Mouse (Mus musculus): ENCODE data around the gene Cfap97d1. TPM values are rescaled to one million over a fixed set of nuclear protein-coding genes. Genes with fewer than 3 reads are reported as not detected.

The Cfap97d1 gene
- polyA plus RNA-seq, 1 experiment from 2014 or later: not detected

- Histone ChIP-seq H3K4me3 (ENCODE audit: low read depth, low read length) (peak within 1 kb of the TSS; percentile 64), H3K27ac (ENCODE audit: low read depth) (peak within 1 kb of the TSS; percentile 62), H3K9me3 (ENCODE audit: control insufficient read depth, low read length) (no peaks in the 10 kb centered on the region), H3K27me3 (replicated peaks; ENCODE audit: control insufficient read depth, insufficient read depth, low read length) (no peaks in the 10 kb centered on the region), H3K36me3 (ENCODE audit: control insufficient read depth, insufficient read depth, low read length) (no peaks in the 10 kb centered on the region; the same call in 1 of the 2 replicates), H3K4me2 (ENCODE audit: low read length) (peak within 1 kb of the TSS; percentile 81), H3K9ac (ENCODE audit: low read length) (no peak within 1 kb of the TSS), H3K4me1 (replicated peaks; ENCODE audit: control insufficient read depth, insufficient read depth, low read length) (peaks cover 17% of the 10 kb centered on the region)
- DNase-seq (ENCODE audit: low spot score) (no peak), ATAC-seq (replicated peaks; ENCODE audit: low FRiP score, low TSS enrichment, low read depth) (no peak)
- WGBS: 82% methylated on average over 6 of the region's 6 CpGs
Measured at GRCm38 (mm10) chr11:102028087-102028816, 44.2 kb downstream of the Cfap97d1 start, which contains the start of gene Mpp3. TSS of gene Mpp3 (minus strand) at chr11:102028461.

- no peaks in the 10 kb centered on the region for H3K9me3 ChIP-seq (ENCODE audit: control insufficient read depth, low read length)
- H3K27me3 ChIP-seq (replicated peaks; ENCODE audit: control insufficient read depth, insufficient read depth, low read length): no peaks in the 10 kb centered on the region
- H3K27ac ChIP-seq (ENCODE audit: low read depth): no peak overlapping the region
- H3K4me3 ChIP-seq (ENCODE audit: low read depth, low read length): no peak overlapping the region
- no peaks in the 10 kb centered on the region for H3K36me3 ChIP-seq (ENCODE audit: control insufficient read depth, insufficient read depth, low read length)
- WGBS: 76% methylated on average over 4 of the region's 4 CpGs
- no peak overlapping the region for H3K4me2 ChIP-seq (ENCODE audit: low read length)
- H3K4me1 ChIP-seq (replicated peaks; ENCODE audit: control insufficient read depth, insufficient read depth, low read length): peaks cover 17% of the 10 kb centered on the region
- no peak for DNase-seq (ENCODE audit: low spot score)
- ATAC-seq (replicated peaks; ENCODE audit: low FRiP score, low TSS enrichment, low read depth): no peak
- H3K9ac ChIP-seq (ENCODE audit: low read length): no peak overlapping the region
Measured at GRCm38 (mm10) chr11:102029304-102029703, 45.2 kb downstream of the Cfap97d1 start.

- H3K27ac ChIP-seq (ENCODE audit: low read depth): no peak overlapping the region
- 31% methylated on average over 7 of the region's 7 CpGs for WGBS
- ATAC-seq (replicated peaks; ENCODE audit: low FRiP score, low TSS enrichment, low read depth): no peak
- no peak overlapping the region for H3K4me3 ChIP-seq (ENCODE audit: low read depth, low read length)
- no peaks in the 10 kb centered on the region for H3K27me3 ChIP-seq (replicated peaks; ENCODE audit: control insufficient read depth, insufficient read depth, low read length)
- DNase-seq (ENCODE audit: low spot score): no peak
- no peak overlapping the region for H3K4me2 ChIP-seq (ENCODE audit: low read length)
- peaks cover 17% of the 10 kb centered on the region for H3K4me1 ChIP-seq (replicated peaks; ENCODE audit: control insufficient read depth, insufficient read depth, low read length)
- no peaks in the 10 kb centered on the region for H3K9me3 ChIP-seq (ENCODE audit: control insufficient read depth, low read length)
- H3K9ac ChIP-seq (ENCODE audit: low read length): no peak overlapping the region
- no peaks in the 10 kb centered on the region for H3K36me3 ChIP-seq (ENCODE audit: control insufficient read depth, insufficient read depth, low read length)
Measured at GRCm38 (mm10) chr11:102029966-102030365, 45.9 kb downstream of the Cfap97d1 start.

GRCm38 (mm10) chr11:102031149-102031548 lies 47.1 kb downstream of the Cfap97d1 start:
- Histone ChIP-seq H3K27me3 (replicated peaks; ENCODE audit: control insufficient read depth, insufficient read depth, low read length) (no peaks in the 10 kb centered on the region), H3K4me1 (replicated peaks; ENCODE audit: control insufficient read depth, insufficient read depth, low read length) (peaks cover 8% of the 10 kb centered on the region), H3K27ac (ENCODE audit: low read depth) (no peak overlapping the region), H3K4me2 (ENCODE audit: low read length) (no peak overlapping the region), H3K9ac (ENCODE audit: low read length) (no peak overlapping the region), H3K9me3 (ENCODE audit: control insufficient read depth, low read length) (no peaks in the 10 kb centered on the region), H3K4me3 (ENCODE audit: low read depth, low read length) (no peak overlapping the region), H3K36me3 (ENCODE audit: control insufficient read depth, insufficient read depth, low read length) (no peaks in the 10 kb centered on the region)
- 83% methylated on average over 7 of the region's 7 CpGs for WGBS
- ATAC-seq (replicated peaks; ENCODE audit: low FRiP score, low TSS enrichment, low read depth) (no peak), DNase-seq (ENCODE audit: low spot score) (no peak)

GRCm38 (mm10) chr11:102033055-102033591 lies 49.0 kb downstream of the Cfap97d1 start:
- no peak overlapping the region for H3K4me3 ChIP-seq (ENCODE audit: low read depth, low read length)
- H3K27ac ChIP-seq (ENCODE audit: low read depth): no peak overlapping the region
- no peaks in the 10 kb centered on the region for H3K27me3 ChIP-seq (replicated peaks; ENCODE audit: control insufficient read depth, insufficient read depth, low read length)
- H3K9ac ChIP-seq (ENCODE audit: low read length): no peak overlapping the region
- no peak overlapping the region for H3K4me2 ChIP-seq (ENCODE audit: low read length)
- no peaks in the 10 kb centered on the region for H3K36me3 ChIP-seq (ENCODE audit: control insufficient read depth, insufficient read depth, low read length)
- DNase-seq (ENCODE audit: low spot score): no peak
- H3K4me1 ChIP-seq (replicated peaks; ENCODE audit: control insufficient read depth, insufficient read depth, low read length): no peaks in the 10 kb centered on the region
- H3K9me3 ChIP-seq (ENCODE audit: control insufficient read depth, low read length): no peaks in the 10 kb centered on the region
- WGBS: 86% methylated on average over 12 of the region's 12 CpGs
- no peak for ATAC-seq (replicated peaks; ENCODE audit: low FRiP score, low TSS enrichment, low read depth)

GRCm38 (mm10) chr11:102034887-102035286 lies 50.8 kb downstream of the Cfap97d1 start:
- no peak overlapping the region for H3K9ac ChIP-seq (ENCODE audit: low read length)
- no peak overlapping the region for H3K27ac ChIP-seq (ENCODE audit: low read depth)
- 80% methylated on average over 8 of the region's 8 CpGs for WGBS
- ATAC-seq (replicated peaks; ENCODE audit: low FRiP score, low TSS enrichment, low read depth): no peak
- no peak for DNase-seq (ENCODE audit: low spot score)
- H3K4me3 ChIP-seq (ENCODE audit: low read depth, low read length): no peak overlapping the region
- no peak overlapping the region for H3K4me2 ChIP-seq (ENCODE audit: low read length)
- no peaks in the 10 kb centered on the region for H3K36me3 ChIP-seq (ENCODE audit: control insufficient read depth, insufficient read depth, low read length)
- H3K27me3 ChIP-seq (replicated peaks; ENCODE audit: control insufficient read depth, insufficient read depth, low read length): no peaks in the 10 kb centered on the region
- no peaks in the 10 kb centered on the region; the same call in 1 of the 2 replicates for H3K4me1 ChIP-seq (replicated peaks; ENCODE audit: control insufficient read depth, insufficient read depth, low read length)
- no peaks in the 10 kb centered on the region for H3K9me3 ChIP-seq (ENCODE audit: control insufficient read depth, low read length)

GRCm38 (mm10) chr11:102035456-102035960 lies 51.4 kb downstream of the Cfap97d1 start:
- WGBS: 65% methylated on average over 5 of the region's 5 CpGs

GRCm38 (mm10) chr11:102036336-102036735 lies 52.3 kb downstream of the Cfap97d1 start:
- no peak overlapping the region for H3K4me2 ChIP-seq (ENCODE audit: low read length)
- ATAC-seq (replicated peaks; ENCODE audit: low FRiP score, low TSS enrichment, low read depth) (no peak), DNase-seq (ENCODE audit: low spot score) (no peak)
- H3K4me3 ChIP-seq (ENCODE audit: low read depth, low read length): no peak overlapping the region
- no peaks in the 10 kb centered on the region for H3K27me3 ChIP-seq (replicated peaks; ENCODE audit: control insufficient read depth, insufficient read depth, low read length)
- H3K4me1 ChIP-seq (replicated peaks; ENCODE audit: control insufficient read depth, insufficient read depth, low read length): no peaks in the 10 kb centered on the region; the same call in 1 of the 2 replicates
- H3K9me3 ChIP-seq (ENCODE audit: control insufficient read depth, low read length): no peaks in the 10 kb centered on the region
- 78% methylated on average over 7 of the region's 7 CpGs for WGBS
- H3K9ac ChIP-seq (ENCODE audit: low read length): no peak overlapping the region
- no peaks in the 10 kb centered on the region for H3K36me3 ChIP-seq (ENCODE audit: control insufficient read depth, insufficient read depth, low read length)
- no peak overlapping the region for H3K27ac ChIP-seq (ENCODE audit: low read depth)

More at GRCm38 (mm10) chr11:102035456-102035960, 51.4 kb downstream of the Cfap97d1 start:
- Histone ChIP-seq H3K4me3 (ENCODE audit: low read depth, low read length) (no peak overlapping the region), H3K27me3 (replicated peaks; ENCODE audit: control insufficient read depth, insufficient read depth, low read length) (no peaks in the 10 kb centered on the region), H3K4me1 (replicated peaks; ENCODE audit: control insufficient read depth, insufficient read depth, low read length) (no peaks in the 10 kb centered on the region; the same call in 1 of the 2 replicates), H3K36me3 (ENCODE audit: control insufficient read depth, insufficient read depth, low read length) (no peaks in the 10 kb centered on the region), H3K9ac (ENCODE audit: low read length) (no peak overlapping the region), H3K27ac (ENCODE audit: low read depth) (no peak overlapping the region), H3K9me3 (ENCODE audit: control insufficient read depth, low read length) (no peaks in the 10 kb centered on the region), H3K4me2 (ENCODE audit: low read length) (no peak overlapping the region)
- ATAC-seq (replicated peaks; ENCODE audit: low FRiP score, low TSS enrichment, low read depth): no peak
- DNase-seq (ENCODE audit: low spot score): no peak

All from intestine, embryonic 14.5 days (tissue).